Mouse (Mus musculus) ovary, adult 18-20 months (tissue): ENCODE measurements around the gene Cox4i2.

Source experiments
- DNase-seq: peaks from one replicate; pipeline ENCODE4 v3.0.0; 2022; ENCODE audit warnings: low spot score, mixed read lengths

Cox4i2 gene

DNA sequence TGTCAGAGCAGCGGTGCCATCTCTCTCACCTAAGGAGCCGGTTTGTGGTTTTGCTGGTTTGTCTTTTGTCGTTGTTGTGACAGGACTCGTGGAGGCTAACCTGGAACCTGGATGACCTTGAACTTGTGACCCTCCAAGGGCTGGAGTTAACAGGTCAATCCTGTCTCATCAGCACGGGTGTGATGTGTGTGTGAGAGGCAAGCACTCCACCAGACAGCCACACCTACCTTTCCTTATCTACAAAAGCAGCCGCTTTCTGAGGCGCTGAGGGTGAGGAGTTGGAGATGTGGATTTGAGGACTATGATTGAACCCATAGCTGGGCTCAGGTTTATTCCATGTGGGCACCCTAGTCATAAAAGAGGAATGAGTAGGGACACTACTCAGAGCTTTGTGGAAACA lies 15.7 kb downstream of the Cox4i2 start:
- DNase-seq: no peak

DNA sequence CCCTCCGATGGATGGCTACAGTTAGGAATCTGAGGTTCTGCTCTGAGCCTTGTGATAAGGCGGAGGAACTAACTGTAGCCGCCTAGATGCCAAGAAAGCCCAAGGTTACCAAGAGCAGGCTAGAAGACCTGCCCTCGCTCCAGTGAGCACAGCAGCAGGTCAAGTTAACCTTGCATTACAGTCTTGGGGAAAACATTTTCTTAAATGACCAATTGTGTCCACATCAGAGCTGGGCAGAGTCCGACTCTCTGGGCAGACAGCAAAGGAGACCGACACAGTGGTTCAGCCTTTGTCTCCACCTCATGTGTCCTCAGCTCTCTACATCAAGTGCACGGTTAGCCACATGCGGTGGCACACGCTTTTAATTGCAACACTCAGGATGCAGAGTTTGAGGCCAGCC lies 17.6 kb downstream of the Cox4i2 start:
- peak; percentile 81 for DNase-seq

DNA sequence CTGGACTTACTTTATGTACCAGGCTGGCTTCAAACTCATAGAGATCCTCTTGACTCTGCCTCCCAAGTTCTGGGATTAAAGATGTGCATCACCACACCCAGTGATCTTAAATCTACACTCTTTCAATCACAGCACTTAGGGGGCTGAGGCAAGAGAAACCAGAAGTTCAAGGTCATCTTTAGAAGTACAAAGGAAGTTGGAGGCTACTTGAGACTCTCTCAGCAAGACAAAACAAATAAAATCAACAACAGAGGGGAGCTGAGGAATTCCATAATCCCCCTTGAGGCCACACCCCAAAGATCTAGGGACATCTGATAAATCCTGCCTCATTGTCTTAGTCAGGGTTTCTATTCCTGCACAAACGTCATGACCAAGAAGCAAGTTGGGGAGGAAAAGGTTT lies 18.3 kb downstream of the Cox4i2 start:
- DNase-seq: no peak

DNA sequence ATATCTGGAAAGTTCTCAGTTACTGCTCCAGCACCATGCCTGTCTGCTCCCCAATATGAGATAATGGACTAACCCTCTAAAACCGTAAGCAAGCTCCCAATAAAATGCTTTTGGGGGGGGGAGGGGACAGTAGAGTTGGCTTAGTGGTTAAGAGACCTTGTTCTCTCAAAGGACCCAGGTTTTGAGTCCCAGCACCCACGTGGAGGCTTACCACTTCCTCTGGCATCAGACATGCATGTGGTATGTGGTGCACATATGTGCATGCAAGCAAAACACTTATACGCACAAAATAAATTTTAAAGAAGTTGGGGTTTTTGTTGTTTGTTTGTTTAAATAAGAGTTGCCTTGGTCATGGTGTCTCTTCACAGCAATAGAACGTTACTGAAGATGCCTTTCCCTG lies 21.4 kb downstream of the Cox4i2 start:
- DNase-seq: no peak

DNA sequence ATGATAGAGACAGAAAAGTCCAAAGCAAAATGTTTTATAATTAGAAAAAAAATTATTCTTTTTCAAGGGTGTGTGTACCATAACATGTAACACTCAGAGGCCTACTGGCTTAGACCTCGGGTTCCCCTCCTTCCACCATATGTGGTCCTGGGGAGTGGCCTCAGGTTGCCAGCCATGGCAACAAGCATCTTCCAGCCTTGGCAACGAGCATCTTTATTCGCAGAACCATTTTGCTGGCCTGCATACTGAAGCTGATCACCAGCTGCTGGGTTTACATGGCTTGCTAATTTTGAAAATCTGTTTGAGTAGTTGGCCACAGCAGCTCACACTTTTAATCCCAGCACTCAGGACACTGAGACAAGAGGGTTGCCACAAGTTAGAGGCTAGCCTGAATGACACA lies 22.0 kb downstream of the Cox4i2 start:
- no peak for DNase-seq

DNA sequence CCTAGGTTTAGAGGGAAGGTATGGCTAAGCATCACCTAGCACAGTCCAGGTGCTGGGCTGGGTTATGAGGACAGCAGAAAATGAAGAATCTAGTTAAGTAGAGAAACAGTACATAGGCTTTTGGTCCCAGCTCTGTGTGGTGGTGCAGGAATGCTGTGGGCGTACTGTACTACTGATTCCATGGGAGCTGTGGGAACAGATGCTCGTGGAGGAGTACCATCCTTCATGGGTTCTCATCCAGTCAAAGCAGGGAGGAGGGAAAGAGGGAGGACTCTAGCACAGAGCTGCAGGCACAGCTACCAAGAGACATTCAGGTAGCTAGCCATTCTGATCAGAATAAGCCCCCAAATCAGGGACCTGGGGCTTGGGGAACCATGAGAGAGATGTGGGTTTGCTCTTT lies 22.5 kb downstream of the Cox4i2 start:
- no peak for DNase-seq

DNA sequence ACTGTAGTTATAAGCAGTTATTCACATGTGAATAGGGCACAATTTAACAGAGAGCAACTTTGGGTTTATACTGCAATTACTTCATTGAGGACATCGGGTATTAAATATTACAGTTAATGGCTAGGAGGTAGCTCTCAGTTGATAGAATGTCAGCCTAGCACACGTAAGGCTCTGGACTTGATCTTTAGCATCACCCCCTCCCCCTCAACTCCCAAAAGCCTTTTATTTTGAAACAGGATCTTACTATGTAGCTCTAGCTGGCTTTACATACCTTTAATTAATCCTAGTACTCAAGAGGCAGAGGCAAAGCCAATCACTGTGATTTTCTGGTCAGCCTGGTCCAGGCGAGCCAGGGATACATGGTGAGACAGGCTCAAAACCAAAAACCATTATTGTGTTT lies 23.1 kb downstream of the Cox4i2 start:
- no peak for DNase-seq

DNA sequence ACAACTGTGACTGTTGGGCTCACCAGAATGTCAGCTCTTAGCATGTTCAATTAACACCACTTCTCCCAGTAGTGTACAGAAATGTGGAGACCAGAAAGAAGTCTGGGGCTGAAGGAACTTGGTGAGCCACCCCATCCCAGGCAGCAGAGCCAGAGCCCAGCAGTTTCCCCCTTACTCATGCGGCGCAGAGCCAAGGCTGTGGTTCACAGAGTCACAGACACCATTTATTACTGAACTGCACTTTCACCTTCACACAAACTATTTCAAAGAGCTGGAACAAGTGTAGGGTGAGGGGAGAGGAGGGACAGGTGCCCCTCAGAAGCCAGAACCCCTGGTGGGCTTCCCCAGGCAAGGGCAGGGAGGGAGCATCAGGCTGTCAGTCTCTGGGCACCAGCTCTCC lies 26.5 kb downstream of the Cox4i2 start:
- no peak for DNase-seq

DNA sequence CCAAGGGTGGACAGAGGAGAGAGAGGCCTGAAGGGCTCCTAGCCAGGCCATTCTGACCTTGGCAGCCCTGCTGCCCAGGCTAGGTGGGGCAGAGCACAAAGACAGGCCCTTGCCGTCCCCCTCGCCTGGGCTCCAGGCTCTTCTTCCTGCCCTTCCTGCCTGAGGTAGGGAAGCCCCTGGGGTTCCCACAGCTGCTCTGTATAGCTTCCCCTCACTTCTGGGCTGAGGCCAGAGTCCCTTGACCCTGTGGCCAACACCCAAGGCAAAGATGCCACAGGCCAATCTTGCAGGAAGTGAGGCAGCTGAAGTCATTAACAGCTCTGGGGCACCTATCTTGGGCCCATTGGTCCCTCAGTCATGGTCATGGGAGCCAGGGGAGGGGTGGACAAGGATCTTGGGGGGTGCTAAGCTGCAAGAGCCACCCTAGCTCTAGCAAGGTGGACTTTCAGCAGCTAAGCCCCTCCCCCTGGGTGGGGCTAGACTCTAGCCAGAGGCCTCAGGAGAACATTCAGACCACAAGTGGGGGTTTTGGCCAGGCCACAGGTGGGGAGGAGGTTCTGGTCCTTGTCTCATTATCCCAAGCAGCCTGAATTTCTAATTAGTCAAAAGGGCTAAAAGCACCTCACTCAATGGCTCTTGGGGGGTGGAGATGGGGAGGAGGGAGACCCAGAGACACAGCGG lies 27.2 kb downstream of the Cox4i2 start:
- DNase-seq: peak; percentile 33

DNA sequence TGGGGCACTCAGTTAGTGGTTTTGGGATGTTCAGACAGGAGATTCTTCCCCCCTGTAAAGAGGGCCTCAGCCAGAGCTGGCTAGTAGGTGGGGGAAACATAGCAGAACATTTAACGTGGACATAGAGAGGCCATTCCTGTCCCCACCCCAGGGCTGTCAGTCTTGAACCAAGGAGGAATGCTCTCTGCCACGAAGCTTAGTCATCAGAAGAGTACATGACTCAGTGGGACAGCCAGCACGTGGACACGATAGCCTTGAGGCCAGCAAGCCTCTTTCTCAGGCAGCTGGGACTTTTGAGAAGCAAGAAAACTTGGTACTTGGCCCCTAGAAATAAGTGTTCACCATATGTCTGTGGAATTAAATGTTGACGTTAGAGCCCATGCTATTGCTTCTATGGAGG lies 28.7 kb downstream of the Cox4i2 start:
- no peak for DNase-seq

DNA sequence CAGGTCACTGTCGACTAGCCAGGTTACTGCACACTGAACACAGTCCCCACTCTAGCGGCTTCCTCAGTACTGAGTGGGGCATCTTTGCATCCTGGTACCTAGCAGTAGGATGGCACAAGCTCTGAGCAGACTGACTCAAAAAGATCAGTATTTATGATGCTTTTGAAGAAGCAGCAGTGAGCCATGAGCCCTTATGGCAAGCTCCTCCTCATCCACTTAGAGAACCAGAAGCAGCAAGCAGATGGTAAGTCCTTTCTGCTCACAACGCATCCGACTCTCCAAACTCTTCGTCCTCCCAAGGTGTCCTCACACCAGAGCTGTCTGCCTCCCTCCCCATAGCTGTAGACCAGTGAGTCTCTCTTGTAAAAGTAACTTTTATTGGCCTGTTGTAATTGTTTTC lies 29.3 kb downstream of the Cox4i2 start:
- no peak for DNase-seq

DNA sequence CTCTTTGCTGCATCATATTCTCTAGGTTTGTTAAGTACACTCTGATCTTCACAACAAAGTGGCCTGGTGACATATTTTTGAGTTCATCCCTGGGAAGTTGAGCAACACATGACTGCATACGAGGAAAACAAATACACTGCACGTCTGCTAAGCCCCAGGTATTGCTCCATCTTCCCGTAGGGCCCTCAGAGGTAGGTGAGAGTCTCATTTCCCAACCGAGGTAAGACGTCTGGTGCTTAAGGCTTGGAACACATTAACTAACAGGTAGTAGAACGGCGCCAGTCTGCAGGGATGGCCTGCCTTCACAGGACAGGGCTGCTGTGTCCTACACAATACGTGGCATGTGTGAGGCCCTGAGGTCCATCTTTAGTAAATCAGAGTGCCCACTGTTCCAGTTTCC lies 30.7 kb downstream of the Cox4i2 start:
- DNase-seq: no peak

DNA sequence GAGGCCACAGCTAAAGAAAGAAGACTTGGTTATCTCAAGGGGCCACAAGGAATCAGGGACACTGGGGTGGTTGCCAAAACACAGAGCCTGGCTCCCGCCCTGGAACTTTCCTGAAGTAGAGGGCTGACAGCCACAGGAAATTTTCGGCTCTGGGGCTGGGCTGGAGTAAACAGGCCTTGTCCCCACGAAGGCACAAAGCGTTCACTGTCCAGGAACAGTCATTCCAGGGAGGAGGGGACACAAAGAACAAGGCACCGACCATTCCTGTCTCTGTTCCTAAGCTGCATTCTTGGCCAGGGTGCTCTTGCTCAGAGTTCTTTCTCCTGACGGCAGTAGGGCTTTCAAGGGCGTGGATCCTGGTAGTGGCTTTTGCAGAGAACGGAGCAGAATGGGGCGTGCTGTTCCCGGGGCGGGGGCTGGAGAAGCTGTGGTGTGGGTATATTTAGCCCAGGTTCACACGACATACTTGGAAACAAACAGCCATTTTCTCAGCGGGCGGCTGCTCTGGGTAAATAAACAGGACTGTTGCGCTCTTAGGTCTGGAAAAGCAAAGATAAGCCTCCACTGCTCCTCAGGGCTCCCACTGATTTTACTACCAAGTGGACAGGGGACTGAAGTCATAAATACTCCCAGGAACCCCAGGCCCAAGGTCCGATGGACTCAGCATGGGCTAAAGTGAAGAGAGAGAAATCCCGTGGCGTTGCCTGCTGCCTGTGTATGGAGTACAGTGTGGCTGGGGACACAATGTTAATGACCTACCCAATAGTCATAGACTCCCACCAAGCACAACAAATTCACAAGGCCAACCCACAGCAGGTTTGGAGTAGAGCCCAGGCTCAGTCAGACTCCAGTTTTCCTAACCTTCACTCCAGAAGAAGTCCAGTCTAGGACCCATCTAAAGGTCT lies 31.7 kb downstream of the Cox4i2 start:
- peak; percentile 73 for DNase-seq

DNA sequence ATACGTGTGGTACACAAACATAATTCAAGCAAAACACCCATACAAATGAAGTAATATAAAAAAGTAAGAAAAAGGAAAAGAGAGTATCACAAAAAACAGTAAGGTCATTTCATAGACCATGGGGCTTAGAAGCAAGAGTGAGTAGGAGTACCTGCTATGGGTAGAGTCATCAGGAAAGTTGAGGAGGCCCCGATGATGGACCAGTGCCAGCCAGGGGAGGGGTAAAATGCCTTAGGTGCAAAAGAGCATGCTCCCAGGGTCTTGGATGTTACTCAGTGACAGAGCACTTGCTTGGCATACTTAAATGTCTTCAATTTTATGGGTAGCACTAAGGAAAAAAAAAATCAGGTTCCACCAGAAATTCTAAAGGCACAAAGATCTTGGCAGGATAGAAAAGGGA lies 33.2 kb downstream of the Cox4i2 start:
- DNase-seq: no peak

DNA sequence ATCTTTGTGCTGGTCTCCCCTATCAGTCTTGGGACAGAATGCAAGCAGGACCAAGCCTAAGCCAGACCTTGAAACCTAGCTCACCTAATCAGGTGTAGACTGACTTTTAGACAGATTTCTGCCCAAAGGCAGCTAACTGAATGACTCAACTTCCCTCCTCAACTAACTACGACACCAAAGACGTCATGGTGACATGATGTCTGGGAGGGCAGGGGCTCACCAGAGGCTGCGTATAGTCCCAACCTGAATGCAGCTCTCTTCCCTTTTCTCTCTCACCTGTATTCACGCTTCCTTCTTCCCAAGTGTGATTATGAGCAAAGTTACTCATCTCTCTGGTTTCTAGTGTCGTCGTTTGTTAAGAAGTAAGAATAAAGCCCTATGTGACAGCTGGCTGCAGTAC lies 33.6 kb downstream of the Cox4i2 start:
- no peak for DNase-seq

DNA sequence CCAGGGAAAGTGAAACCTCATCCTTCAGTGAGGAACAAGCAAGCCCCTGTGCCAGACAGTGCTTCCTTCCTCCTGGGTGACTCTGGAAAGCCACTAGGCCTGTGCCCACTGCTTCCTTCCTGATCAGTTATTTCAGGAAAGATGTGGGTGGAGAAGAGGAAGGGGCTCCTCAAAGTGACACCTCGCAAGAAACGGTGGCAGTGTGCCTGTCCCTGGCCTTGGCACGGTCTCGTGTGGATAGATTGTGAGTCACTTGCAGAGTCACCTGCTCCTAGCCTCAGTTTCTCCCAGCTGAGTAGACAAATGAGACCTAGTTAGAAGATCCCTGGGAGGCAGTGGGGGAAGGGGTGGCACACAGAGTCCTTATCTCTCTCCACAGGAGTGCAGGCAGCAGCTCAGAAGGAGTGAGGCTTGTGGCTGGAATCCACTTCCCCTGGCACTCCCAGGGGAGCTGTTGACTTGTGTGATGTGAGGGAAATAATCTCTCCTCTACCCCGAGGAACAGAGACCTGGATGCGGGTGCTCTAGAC lies 35.0 kb downstream of the Cox4i2 start:
- no peak for DNase-seq

DNA sequence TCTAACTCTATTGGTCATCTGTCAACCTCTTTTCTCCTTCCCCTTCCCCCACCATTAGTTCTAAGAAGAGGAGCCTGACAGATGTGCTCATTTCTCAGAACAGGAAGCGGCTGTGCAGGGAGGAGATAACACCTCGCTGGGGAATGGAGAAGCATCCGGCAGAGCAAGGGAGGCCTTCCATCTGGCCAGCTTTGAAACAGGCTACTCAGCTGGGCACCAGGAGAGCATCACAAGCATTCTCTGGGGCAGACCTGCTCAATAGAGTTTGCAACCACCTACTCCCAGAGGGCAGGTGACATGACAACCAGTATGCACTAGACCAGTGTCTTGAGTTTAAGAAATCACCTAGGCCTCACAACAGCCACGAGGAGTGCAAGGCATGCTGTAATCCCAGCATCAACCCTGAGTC lies 35.6 kb downstream of the Cox4i2 start:
- no peak for DNase-seq

DNA sequence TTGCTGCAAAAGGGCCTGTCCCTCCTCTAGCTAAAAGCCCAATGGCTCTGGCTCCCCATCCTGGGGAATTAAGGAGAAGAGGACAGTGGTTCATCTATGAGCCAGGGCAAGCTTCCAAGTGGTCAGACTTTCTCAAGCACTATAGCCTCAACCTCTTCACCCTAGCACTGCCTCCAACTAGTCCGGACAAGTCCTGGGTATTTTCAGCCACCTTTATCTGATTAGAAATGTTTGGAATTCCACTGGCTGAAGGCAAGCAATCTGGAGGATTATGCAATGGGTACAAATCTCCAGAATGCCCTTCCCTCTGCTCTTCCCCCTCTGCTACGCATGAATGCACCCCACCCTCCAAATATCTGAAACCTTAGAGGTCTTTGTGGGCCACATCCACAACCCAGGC lies 38.5 kb downstream of the Cox4i2 start:
- peak; percentile 56 for DNase-seq

DNA sequence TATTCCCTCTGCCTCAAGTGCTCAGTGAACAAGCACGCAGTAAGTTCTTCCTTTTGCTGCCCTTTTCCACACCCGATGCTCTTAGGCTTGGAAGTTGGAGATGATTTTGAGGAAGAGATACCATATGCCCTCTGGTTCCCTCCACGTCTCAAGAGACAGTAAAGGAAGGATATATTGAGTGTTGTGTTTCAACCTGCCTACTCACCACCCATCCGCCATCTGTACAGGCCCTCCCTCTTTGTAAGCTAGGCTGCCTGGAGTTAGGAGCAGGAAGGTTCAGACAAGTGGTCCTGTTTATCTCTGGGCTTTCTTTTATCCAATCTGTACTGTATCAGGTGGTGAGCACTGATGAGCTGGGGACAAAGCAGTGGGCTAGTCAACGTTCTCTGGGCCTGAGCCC lies 39.4 kb downstream of the Cox4i2 start:
- DNase-seq: no peak

DNA sequence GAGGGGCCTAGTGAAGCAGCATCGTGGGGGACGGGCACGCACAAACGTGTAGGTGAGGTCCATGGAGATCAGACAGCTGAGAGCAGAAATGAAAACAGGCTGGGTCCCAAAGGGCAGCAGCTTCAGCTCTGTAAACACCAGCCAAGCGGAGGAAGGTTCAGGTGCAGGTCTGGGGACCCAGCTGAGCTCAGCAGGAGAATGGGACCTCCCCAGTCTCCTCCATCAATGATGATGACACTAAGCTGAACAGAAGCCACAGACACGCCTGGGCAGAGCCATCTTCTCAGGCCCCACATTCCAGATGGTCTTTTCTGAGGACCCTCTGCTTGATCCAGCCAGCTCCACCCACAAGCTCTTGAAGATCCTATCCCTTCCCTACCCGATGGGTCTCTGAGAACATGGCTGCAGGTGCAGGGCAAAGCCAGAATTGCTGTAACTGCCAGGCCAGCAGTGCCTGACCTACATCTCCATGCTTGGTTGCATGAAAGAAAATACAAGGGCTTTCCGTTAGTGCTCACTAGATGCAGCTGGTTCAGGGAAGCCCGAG lies 40.4 kb downstream of the Cox4i2 start:
- DNase-seq: no peak

DNA sequence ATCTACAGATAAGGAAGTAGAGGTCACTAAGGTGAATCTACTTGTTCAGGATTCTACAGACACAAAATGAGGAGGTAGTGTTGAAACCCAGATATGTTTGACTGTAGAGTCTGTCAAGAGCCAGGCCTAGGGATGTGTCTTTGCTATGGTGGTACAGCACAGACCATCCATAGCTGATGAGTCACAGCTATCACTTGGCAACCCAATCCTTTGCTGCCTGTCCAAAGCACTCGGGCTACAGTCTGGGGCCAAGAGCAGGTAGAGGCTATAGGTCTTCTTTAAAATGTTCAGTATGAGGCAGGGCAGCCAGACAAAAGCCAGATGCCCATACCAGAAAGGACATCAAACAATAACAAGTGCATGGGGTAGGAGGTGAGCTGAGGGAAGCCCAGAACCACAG lies 43.6 kb downstream of the Cox4i2 start:
- DNase-seq: no peak

DNA sequence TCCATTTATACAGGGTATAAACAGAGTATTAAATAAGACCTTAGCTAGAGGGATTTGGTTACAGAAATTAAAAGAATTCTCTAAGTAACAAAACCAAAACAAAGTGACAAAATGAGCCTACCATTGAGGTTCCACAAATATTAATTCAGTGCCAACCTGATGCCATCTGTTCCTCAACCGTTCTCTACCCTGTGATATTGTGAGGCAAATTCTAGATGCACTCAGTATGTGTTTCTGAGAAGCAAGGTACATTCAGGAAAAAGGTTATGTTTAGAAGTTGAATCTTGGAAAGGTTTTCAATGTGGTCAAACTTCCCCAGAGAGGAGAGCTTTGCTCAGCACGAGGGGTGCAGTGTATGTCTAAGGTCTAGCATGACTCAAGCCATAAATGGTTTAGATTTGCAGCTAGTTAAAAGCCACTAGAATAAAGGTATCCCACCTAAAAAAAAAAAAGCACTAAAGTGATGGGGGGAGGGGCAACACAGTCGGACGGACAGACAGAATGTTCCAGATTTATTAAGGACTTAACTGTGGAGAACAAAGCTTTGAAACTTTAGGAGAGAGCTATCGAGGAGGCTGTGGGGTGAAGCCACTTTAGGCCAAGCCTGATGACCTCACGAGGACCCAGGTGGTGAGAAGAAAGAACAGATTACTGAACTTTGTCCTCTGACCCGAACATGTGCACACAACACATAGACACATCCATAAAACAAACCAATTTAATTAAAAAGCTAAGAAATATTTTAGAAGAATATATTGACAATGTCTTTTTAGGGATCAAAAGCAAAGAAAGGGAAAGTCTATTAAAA lies 46.2 kb downstream of the Cox4i2 start:
- DNase-seq: no peak
